Mouse (Mus musculus) cortical plate, adult 2 months (tissue): ENCODE data around the gene Fam120b.

ENCODE experiments used
- CTCF ChIP-seq: fragments of 200-500 bp; IDR thresholded peaks from 2 replicates; pipeline ENCODE4 v1.5.1; 2011; ENCODE audit warnings: mild to moderate bottlenecking, control low read depth, low read length; ENCODE audit not compliant: insufficient read depth; ENCODE audit errors: extremely low read depth
- POLR2A ChIP-seq: fragments of 200-500 bp; IDR thresholded peaks from 2 replicates; pipeline ENCODE4 v1.6.1; 2011; ENCODE audit warnings: mild to moderate bottlenecking, low read length, control low read depth; ENCODE audit not compliant: insufficient read depth; ENCODE audit errors: extremely low read depth

GRCm38 (mm10) chr17:15419534-15419933 is 23.5 kb downstream of the Fam120b start:
- no peak for TF ChIP-seq POLR2A
- TF ChIP-seq CTCF = 0 out of 2 replicates have a peak, but pooled peaks have one; percentile 11
